Mouse (Mus musculus): Measurements from ENCODE around the gene Tomm40.

The Tomm40 gene

DNA sequence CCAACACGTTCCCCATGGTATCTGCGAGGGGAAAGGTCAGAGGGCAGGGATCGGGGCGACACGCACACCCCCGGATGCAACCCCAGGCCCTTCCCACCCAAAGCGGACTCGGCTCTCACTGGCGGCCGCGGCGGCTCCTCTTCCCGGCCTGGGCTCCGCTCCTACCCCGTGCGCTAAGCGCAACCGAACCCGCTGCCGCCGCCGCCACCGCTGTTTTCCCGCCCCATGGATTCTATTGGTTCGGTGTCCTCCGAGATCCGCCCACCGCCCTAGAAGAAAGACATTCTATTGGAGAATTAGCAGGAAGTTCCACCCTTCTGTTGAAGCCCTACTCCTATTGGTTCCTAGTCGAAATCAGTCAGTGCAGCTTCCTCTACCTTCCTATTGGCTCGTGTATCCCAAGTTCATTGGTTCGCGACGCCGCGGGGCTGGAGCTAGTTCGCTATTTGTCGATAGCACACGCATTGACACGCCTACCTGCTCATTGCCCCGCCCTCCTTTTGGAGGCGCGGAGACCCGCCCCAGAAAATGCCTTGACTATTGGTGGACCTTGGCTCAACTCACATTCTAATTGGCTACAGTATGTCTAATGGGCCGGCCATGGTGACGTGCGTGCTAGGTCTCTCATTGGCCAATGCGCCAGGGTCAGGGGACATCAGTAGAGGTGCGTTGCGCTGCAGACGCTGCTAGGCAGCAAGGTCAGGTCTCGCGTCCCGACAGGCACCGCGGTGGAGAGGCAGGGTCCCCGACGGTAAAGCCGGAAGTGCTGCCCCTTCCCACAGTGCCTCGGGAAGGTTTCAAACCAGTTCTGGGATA is at the start of gene Tomm40:
Gene Tomm40 (minus strand): TSS at position 200 of the 816 bp plus-strand sequence.
- peak; percentile 100 for DNase-seq

DNA sequence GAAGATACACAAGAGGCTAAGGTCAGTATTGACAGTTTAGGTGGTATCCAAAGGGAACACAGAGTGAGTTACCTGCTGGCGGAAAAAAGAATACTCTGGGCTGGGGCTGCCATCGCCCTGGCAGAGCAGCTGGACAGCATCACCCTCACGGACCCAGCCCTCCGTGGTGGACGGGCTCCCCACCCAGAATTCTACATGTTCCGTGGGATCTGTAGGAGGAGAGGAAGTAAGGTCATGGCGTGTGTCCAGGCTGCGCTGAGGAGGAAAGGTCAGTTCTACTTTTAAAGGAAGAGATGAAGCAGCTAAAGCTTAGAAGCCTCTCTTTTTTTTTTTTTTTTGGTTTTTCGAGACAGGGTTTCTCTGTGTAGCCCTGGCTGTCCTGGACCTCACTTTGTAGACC is 49.3 kb upstream of the Tomm40 start:
- no peak for DNase-seq

DNA sequence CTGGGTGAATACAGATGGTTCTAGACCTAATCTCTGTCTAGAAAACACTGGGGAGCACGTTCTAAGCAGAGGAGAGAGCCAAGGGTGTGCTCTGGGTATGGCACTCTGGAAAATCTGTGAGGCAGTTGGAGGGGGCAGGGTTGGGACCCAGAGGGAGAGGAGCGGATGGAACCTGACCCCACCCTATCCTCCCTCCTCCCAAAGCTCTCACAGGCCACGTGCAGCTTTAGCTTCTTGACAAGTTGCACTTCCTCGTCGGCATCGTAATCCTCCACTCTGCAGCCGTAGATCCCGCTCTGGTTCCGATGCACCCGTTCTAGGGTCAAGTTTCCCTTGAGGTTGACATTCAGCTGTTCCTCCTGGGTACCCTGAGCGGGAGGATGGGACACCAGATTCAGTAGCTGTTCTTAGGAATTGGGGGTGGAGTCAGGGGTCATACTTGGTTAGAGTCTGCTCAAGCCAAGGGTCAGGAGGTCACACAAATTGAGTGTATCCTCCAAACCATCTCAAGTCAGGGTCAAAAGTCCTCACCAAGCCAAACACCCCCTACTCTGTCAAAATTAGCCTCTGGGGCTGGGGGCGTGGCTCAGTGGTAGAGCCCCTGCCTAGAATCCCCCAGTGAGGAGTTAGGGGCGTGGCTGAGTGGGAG is 48.7 kb upstream of the Tomm40 start:
- no peak for DNase-seq

DNA sequence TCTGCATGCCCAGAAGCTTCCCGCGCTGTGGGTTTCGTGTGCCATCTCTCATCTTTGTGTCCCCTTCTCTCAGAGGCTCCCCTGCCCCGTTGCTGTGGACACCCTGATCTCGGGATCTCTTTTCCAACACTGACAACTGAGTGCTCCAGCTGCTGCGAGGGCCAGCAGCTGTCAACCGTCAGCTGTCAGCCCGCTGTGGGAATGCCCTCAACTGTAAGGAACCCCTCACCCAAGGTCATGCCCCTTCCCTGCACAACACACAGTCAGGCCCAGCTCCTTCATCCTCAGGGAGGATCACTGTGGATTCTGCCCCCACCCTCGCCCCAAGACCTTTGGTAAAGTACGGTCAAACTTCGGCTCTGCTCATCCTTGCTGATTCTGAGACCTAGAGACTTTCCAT is 47.0 kb upstream of the Tomm40 start:
- DNase-seq: no peak

DNA sequence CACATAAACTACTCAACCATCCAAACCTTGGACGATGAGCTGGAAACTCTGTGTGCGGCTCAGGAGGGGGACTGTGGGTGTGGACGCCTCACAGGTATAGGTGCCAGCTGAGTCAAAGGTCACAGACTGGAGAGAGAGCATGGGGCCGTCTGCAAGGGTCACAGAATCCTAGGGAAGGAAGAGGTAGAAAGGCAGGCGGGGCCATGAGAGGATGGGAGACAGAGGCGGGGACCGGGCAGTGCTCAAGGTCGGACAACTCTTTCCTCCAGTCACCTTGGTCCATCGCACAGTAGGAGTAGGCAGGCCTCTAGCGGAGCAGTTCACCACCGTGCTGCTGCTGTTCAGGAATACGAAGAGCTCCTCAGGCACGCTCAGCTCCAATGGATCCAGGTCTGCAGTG is 44.8 kb upstream of the Tomm40 start:
- DNase-seq: no peak

DNA sequence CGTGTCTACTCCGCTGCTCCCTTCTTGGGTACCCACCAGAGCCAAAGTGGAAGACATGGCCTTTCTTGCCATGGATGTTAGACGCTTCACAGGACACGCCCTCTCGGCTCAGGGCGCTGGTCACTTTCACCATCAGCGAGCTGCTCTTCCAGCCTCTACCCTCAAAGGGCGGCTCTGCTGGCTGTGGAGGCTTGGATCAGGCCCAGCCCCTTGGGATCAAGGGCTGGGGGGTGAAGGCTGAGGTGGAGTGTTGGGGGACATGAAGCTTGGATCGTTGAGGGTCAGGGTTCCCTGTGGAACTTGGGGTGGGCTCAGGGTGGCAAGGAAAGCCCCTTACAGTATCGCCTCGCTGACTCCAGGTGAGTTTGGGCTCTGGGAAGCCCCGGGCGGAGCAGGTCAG is 43.4 kb upstream of the Tomm40 start:
- DNase-seq: no peak

DNA sequence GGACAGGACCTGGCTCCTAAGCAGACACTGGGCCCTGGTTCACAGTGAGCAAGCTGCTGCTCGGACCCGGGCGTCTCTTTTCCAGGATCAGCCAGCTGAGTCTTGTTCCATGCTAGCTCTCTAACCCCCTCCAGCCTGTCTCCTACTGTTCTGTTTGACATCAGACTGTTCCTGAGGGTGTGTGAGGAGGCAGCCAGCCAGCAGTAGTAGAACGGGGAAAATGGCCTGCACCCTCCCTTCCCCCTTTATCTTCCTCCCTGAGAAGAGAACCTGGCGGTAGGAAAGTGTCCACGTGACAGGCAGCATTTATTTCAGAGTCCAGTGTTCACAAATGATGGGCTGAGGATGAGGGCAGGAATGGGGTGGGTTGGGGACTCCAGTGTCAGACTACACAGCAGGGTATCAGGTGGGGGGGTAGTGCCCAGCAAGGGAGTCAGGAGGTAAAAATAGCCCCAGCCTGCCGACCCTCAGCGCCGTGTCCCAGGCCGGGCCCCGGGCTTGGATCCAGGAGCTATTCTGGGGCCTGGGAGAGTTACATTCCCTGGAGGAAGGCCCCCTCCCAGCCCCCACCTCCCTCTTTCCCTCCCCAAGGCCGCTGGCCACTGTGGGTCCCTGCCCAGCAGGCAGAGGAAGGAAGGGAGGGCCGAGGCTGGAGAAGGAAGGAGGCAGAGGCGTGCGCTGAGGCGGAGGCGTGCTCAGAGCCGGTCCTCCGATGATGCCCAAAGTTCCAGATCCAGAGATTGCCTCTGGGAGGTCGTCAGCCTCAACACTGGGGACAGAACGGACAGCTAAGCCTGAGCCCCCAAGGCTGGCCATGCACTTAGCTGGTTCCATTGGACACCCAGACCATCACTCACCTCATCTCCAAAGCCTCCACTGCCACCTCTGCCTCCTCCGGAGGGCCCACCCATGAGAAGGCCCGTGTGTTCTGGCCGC is 40.9 kb upstream of the Tomm40 start:
- DNase-seq: no peak

DNA sequence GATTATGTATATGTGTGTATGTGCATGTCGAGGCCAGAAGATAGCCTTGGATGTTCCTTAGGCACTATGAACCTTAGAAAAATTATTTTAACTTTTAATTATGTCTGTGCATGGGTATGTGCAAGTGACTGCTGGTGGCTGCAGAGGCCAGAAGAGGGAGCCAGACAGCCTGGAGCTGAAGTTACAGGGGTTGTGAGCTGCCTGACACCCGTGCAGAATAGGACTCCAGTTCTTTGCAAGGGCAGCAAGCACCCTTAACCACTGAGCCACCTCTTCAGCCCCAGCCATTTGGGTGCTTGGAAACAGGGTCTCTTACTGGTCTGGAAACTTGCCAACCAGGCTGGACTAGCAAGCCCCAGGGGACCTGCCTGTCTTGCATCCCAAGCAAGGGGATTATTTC is 39.8 kb upstream of the Tomm40 start:
- no peak for DNase-seq

DNA sequence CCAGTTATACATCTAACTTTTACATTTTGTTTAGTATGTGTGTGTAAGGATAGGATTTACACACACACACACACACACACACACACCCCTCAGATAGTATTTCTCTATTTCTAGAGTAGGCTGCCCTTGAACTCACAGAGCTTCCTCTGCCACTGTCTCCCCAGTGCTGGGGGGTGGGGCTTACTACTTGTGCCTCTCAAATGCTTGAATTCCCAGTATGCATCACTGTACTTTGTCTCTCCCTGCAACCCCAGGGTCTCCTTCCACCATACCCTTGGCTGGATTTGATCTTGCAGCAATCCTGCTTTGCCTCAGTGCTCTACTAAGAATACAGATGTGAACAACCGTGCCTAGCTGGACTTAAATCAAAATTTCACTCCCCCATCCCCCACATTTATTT is 38.8 kb upstream of the Tomm40 start:
- no peak for DNase-seq

DNA sequence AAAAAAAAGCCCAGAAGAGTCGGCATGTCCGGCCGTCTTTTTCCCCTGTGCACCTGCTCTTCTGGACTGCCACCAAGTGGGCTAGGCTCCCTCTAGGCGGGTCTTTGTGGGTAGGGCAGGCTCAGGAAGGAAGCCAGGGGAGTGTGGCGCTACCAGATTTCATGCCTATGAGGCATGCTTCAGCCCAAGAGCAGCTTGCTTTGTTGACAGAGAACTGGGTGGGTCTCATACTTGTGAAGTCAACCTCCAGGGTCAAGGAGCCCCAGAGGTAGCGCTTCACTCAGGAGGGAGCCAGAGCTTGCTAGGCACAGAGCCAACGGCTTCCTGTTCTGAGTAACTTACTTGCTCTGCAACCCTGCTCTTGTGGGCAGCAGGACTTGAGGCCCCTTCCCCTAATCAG is 38.3 kb upstream of the Tomm40 start:
- no peak for DNase-seq

DNA sequence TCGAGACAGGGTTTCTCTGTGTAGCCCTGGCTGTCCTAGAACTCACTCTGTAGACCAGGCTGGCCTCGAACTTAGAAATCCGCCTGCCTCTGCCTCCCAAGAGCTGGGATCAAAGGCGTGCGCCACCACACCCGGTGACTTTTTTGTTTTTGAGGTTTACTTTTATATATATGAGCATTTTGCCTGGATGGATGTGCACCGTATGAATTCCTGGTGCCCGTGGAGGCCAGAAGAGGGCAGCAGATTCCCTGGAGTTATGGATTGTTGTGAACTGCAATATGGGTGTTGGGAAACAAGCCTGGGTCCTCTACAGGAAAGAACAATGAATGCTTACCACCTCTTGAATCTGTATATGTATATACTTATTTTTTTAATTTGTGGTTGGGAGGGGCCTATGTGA is 37.4 kb upstream of the Tomm40 start:
- DNase-seq: peak; percentile 30

DNA sequence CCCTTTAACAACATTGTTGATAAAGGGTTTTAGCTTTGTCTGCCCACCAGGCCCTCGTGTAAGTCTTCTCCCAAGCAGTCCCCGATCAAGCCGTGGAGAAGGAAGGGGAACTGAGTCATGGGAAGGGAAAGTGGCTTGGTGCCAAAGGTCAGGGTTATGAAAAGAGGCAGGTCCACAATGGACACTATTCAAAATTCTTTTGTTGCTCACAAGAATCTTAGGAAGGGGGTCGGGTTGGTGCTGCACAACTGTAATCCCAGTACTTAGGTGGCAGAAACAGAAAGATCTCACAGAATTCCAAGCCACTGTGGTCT is 35.8 kb upstream of the Tomm40 start:
- DNase-seq: no peak

DNA sequence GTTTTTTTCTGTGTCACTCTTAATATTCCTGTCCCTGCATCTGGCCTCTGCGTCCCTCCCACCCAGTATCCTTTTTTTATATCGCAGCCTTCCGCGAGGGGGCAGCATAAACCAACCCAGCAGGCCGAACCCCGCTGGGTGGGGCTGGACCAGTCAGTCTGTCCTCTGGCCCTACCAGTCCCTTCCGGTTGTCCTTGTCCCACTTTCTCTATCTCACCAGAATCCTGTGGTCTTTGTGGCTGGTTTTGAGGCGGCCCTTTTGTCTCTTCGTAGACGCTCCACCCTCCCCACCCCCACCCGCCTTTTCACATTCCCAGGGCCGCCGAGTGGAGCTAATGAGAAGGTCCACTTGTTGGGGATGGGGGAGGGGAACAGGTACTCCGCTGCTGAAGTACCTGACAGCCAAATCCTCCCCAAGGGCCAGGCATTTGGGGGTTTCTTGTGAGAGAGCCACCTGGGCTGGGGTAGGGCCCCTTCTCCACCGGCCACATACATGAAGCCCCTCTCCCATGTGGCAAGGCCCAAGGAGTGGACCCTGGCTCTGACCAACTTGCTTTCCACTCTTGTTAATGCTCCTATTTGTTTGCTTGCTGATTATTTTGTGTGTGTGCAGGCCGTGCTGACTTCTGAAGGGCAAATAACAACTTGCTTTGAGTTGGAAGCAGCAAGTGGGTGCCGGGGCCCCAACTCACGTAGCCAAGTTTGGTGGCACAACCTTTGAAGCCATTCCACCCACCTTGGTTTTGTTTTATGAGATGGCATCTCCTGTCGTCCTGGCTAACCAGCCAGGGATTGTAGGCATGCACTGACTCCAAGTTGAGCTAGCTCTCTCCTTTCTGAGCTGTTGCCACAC is 35.2 kb upstream of the Tomm40 start, which contains the start of gene Nectin2:
Gene Nectin2 (minus strand): TSS at position 267 of the 853 bp plus-strand sequence.
- peak; percentile 92 for DNase-seq

DNA sequence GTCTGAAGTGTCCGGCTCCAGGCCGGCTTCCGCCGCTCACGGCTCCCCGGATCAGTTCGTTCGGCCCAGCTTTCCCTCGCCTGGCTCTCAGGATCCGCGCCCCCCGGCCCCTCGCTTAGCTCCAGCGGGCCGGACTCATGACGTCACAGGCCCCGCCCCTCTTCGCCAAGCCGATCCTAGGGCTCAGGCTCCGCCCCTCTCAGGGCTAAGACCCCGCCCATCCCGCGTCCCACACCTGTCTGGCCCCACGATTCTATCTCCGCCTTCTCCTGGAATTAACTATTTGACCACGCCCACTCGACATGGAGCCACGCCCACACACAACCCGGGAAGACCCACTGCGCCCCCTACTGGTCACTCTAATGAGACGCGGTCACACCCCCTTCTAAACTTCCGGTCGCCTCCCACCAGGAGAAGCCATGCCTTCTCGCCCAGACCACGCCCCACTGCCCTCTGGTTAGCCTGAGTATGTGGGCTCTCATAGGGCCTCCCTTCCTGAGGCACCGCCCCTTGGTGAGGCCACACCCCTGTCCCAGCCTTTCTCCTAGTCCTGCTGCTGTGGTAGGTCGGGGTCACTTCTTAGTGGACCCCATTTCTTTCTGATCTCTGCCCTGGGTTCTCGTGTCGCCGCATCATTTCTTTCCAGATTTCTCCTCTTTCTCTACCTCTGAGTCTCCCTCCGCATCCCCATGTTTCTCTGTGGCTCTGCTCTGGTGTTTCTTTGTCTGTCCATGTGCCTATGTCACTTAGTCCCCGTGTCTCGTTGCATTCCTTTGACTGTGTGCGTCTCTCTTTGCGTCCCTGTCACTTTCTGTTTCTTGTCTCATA is 34.4 kb upstream of the Tomm40 start:
- DNase-seq: peak; percentile 99

DNA sequence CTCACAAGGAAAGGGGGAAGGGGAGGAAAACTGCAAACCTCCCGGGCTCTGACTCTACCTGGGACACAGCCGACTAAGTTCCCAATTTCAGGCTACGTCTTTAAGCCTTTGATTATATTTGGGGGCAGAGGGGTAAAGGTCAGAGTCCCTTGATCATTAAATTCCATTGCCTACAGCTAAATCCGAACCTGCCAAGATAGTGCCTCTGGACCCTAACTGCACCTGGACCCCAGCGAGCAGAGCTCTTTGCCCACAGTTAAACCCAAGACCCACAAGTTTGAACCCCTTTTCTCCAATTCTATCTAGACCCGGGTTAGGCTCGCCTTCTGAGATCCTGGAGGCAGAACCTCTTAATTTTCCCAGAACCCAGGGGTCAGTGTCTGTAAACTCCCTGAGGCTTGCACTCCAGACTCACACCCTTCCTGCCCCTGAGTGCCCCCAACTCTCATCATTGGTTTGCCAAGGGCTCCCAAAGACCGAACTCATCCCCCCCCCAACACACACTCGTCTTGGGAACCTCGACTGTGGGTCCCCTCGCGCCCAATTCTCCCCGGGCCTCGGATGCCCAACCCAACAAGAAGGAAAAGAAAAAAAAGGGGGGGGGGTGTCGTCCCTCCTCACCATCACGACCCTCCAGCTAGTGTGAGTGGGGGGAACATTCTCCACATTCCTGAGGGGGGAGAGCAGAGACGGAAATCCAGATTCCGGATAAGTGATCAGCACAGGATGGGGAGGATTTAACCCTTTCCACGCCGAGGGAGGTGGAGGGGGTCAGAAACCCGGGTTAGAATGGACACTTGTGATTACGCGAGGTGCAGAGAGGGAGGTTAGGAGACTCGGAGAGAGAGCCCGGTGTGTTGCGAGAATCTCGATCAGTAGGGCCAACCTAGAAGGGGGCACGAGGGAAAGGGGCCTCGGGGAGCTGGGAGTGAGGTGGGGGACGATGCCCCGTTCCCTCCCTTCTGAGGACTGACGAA is 33.3 kb upstream of the Tomm40 start:
- peak; percentile 64 for DNase-seq

DNA sequence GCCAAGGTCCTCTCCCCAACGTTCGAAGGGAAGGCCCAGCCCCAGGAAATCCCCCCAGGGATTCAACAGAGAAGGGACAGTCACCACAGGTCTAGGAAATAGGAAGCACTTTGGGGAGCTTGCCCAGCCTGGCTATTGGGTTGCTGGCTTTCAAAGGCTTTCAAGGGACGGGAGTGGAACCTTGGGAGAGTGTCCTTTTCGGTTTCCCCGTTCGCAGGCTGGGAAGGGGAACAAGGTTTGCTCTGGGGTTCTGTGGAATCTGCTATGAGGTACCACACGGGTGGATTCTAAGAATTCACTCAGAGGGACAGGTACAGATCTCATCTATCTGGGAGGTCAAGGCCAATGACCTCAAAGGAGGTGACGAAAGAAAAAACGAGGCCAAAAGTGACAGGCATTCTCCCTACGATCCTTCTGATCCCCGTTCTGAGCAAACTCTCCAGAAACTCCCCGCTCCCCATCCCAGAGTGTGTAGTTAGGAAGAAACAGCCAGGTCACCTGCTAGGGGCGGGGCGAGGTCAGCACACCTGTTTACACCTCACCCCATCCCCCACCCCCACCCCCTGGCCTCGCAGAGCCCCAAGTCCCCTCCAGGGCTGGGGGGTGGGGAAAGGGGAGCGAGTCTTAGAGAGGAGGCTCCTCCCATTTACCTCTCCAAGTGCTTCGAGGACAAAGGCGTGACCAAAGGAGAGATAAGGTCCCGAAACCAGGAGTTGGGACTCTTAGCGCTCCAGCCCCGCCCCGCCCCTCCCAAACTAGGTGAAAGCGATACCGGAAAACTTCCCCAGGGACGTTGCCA is 32.4 kb upstream of the Tomm40 start:
- peak; percentile 21 for DNase-seq

DNA sequence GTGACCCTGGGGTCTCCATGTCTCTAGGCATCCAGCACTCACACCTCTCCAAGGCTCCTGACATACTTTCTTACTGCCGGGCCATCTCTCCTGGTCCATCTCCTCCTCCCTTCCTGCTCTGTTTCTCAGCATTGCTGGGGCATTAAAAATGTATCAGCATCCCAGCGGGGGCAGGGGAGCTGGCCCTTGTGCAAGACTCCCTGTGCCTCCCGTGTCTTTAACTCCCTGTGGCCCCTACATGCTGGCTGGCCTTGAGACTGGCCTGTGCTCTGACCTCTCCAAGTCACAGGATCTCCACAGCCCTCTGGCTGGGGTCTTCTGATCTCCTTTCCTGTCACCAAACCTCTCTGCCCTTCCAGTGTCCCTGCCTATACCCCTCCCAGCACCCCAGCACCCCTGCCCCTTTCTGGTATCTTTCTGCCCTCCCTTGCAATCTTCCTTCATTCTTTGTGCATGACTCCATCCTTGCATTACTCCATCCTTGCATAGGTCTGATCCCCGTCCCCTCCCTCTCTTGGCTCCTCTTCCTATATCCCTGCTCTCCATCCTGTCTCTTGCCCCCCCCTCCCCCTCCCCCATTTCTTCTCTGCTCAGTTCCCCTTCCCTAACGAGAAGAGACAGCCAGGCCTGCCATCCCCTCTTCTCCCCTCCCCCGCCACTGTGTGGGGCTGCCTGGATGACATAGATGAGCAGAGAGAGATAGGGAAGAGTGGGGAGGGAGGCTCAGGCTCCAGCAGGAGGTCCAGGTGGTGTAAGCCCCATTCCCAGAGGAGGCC is 31.4 kb upstream of the Tomm40 start:
- peak; percentile 79 for DNase-seq

DNA sequence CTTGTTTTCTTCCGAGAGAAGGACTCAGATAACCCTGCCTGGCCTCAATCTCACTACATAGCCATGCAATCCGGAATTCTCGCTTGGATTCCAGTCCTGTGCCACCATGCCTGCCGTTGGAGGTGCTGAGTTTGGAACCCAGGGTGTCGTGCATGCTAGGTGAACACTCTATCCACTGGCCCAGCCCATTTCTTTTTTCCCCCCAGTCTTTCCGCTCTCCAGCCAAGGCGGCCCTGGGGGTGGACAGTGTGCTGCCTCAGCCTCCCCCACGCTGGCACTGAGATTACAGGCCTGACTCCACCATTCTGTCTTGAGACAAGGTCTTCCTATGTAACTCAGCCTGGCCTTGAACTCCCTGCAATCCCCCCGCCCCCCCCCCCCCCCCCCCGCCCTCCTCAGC is 30.7 kb upstream of the Tomm40 start:
- DNase-seq: no peak

Data from retina, postnatal 1 day (tissue).